Mouse (Mus musculus) adrenal gland, postnatal 4 days (tissue): ENCODE measurements around the gene Arhgap27. TPM values are rescaled to one million over a fixed set of nuclear protein-coding genes. Genes with fewer than 3 reads are reported as not detected.

Experiments
- DNase-seq, 2 experiments: peaks; one replicate each; pipeline ENCODE4 v3.0.0; 2021 to 2022; ENCODE audit warnings: low spot score in 2 of 2, mixed read lengths in 2 of 2
- total RNA-seq, 2 experiments: library from RNA; stranded (reverse); gene quantifications; 2 replicates each; pipeline ENCODE4 v1.2.3; 2021

Arhgap27 gene
- total RNA-seq, 2 experiments from 2014 or later, result 21.0 to 22.3 TPM

- no peak for DNase-seq
Observed at GRCm38 (mm10) chr11:103357710-103358109, 5.8 kb downstream of the Arhgap27 start.

GRCm38 (mm10) chr11:103356938-103357670 is 6.4 kb downstream of the Arhgap27 start:
- DNase-seq, result no peak

- DNase-seq, result no peak
Observed at GRCm38 (mm10) chr11:103356032-103356571, 7.4 kb downstream of the Arhgap27 start.

- no peak for DNase-seq
Observed at GRCm38 (mm10) chr11:103355251-103355650, 8.2 kb downstream of the Arhgap27 start.

GRCm38 (mm10) chr11:103354033-103354432 is 9.5 kb downstream of the Arhgap27 start:
- no peak for DNase-seq

- DNase-seq, result no peak
Observed at GRCm38 (mm10) chr11:103352239-103352814, 11.2 kb downstream of the Arhgap27 start.

GRCm38 (mm10) chr11:103350711-103351315 is 12.7 kb downstream of the Arhgap27 start:
- no peak for DNase-seq

- DNase-seq, result no peak
Observed at GRCm38 (mm10) chr11:103349699-103350098, 13.8 kb downstream of the Arhgap27 start.

- DNase-seq, result no peak
Observed at GRCm38 (mm10) chr11:103346657-103347056, 16.8 kb downstream of the Arhgap27 start.

GRCm38 (mm10) chr11:103346236-103346635 is 17.3 kb downstream of the Arhgap27 start:
- DNase-seq, result no peak

GRCm38 (mm10) chr11:103345408-103346091 is 17.9 kb downstream of the Arhgap27 start:
- no peak for DNase-seq

- DNase-seq, result no peak
Observed at GRCm38 (mm10) chr11:103344494-103345332, 18.8 kb downstream of the Arhgap27 start.

GRCm38 (mm10) chr11:103343881-103344280 is 19.6 kb downstream of the Arhgap27 start:
- no peak for DNase-seq

- no peak for DNase-seq
Observed at GRCm38 (mm10) chr11:103343063-103343462, 20.4 kb downstream of the Arhgap27 start.

- no peak for DNase-seq
Observed at GRCm38 (mm10) chr11:103340677-103341076, 22.8 kb downstream of the Arhgap27 start.

GRCm38 (mm10) chr11:103340130-103340529 is 23.4 kb downstream of the Arhgap27 start:
- DNase-seq, result no peak

GRCm38 (mm10) chr11:103339414-103340119 is 23.9 kb downstream of the Arhgap27 start:
- no peak for DNase-seq

GRCm38 (mm10) chr11:103338671-103339070 is 24.8 kb downstream of the Arhgap27 start:
- no peak for DNase-seq

- DNase-seq, result no peak
Observed at GRCm38 (mm10) chr11:103338119-103338518, 25.4 kb downstream of the Arhgap27 start.

- DNase-seq, result no peak
Observed at GRCm38 (mm10) chr11:103337180-103337579, 26.3 kb downstream of the Arhgap27 start.
